Mouse (Mus musculus): Measurements from ENCODE around the gene Pigb. TPM values are rescaled to one million over a fixed set of nuclear protein-coding genes. Genes with fewer than 3 reads are reported as not detected.
A peak's percentile ranks its signal among the peaks of the same experiment; 100 is the strongest.

The Pigb gene
- polyA plus RNA-seq, 1 experiment from 2014 or later = 13.2 TPM

GRCm38 (mm10) chr9:73050606-73051005, 10.4 kb upstream of the Pigb start:
- H3K27ac ChIP-seq = no peak overlapping the region
- 69% methylated on average over 8 of the region's 8 CpGs for WGBS
- DNase-seq (ENCODE audit: low spot score) = no peak
- ATAC-seq (ENCODE audit: low FRiP score) = no peak
- H3K9ac ChIP-seq = no peak overlapping the region
- H3K27me3 ChIP-seq (ENCODE audit: control insufficient read depth, insufficient read depth, low read length) = no peaks in the 10 kb centered on the region
- H3K36me3 ChIP-seq (replicated peaks; ENCODE audit: control insufficient read depth, insufficient read depth) = no peaks in the 10 kb centered on the region
- H3K9me3 ChIP-seq (ENCODE audit: control insufficient read depth, low read length) = no peaks in the 10 kb centered on the region
- no peak overlapping the region for H3K4me2 ChIP-seq (replicated peaks)
- 0 out of 2 replicates have a peak, but pooled peaks cover 6% of the 10 kb centered on the region for H3K4me1 ChIP-seq (replicated peaks; ENCODE audit: control insufficient read depth, insufficient read depth, low read length)
- H3K4me3 ChIP-seq (replicated peaks; ENCODE audit: low read length) = no peak overlapping the region

- 70% methylated on average over 5 of the region's 5 CpGs for WGBS
- H3K4me3 ChIP-seq (replicated peaks; ENCODE audit: low read length) = no peak overlapping the region
- no peaks in the 10 kb centered on the region for H3K9me3 ChIP-seq (ENCODE audit: control insufficient read depth, low read length)
- 0 out of 2 replicates have a peak, but pooled peaks cover 3% of the 10 kb centered on the region for H3K27me3 ChIP-seq (ENCODE audit: control insufficient read depth, insufficient read depth, low read length)
- no peaks in the 10 kb centered on the region for H3K36me3 ChIP-seq (replicated peaks; ENCODE audit: control insufficient read depth, insufficient read depth)
- H3K27ac ChIP-seq = no peak overlapping the region
- ATAC-seq (ENCODE audit: low FRiP score) (no peak), DNase-seq (ENCODE audit: low spot score) (no peak)
- H3K4me1 ChIP-seq (replicated peaks; ENCODE audit: control insufficient read depth, insufficient read depth, low read length) = peaks cover 13% of the 10 kb centered on the region; the same call in 1 of the 2 replicates
- H3K9ac ChIP-seq = no peak overlapping the region
- no peak overlapping the region for H3K4me2 ChIP-seq (replicated peaks)
These were observed 9.7 kb upstream of the Pigb start for GRCm38 (mm10) chr9:73049833-73050232.

- H3K4me2 ChIP-seq (replicated peaks) = no peak overlapping the region
- no peaks in the 10 kb centered on the region for H3K9me3 ChIP-seq (ENCODE audit: control insufficient read depth, low read length)
- H3K4me1 ChIP-seq (replicated peaks; ENCODE audit: control insufficient read depth, insufficient read depth, low read length) = peaks cover 14% of the 10 kb centered on the region; the same call in 1 of the 2 replicates
- 22% methylated on average over 4 of the region's 4 CpGs for WGBS
- no peaks in the 10 kb centered on the region for H3K36me3 ChIP-seq (replicated peaks; ENCODE audit: control insufficient read depth, insufficient read depth)
- no peak overlapping the region for H3K4me3 ChIP-seq (replicated peaks; ENCODE audit: low read length)
- no peak overlapping the region for H3K27ac ChIP-seq
- DNase-seq (ENCODE audit: low spot score) (no peak), ATAC-seq (ENCODE audit: low FRiP score) (no peak)
- H3K9ac ChIP-seq = no peak overlapping the region
- 0 out of 2 replicates have a peak, but pooled peaks cover 3% of the 10 kb centered on the region for H3K27me3 ChIP-seq (ENCODE audit: control insufficient read depth, insufficient read depth, low read length)
These were observed 8.7 kb upstream of the Pigb start for GRCm38 (mm10) chr9:73048927-73049326.

GRCm38 (mm10) chr9:73047906-73048305, 7.7 kb upstream of the Pigb start:
- H3K36me3 ChIP-seq (replicated peaks; ENCODE audit: control insufficient read depth, insufficient read depth) = no peaks in the 10 kb centered on the region
- no peak for DNase-seq (ENCODE audit: low spot score)
- WGBS = 95% methylated on average over 2 of the region's 2 CpGs

GRCm38 (mm10) chr9:73045711-73046110, 5.5 kb upstream of the Pigb start:
- peak overlapping the region; percentile 64; the same call in 1 of the 2 replicates for H3K9ac ChIP-seq
- H3K4me3 ChIP-seq (replicated peaks; ENCODE audit: low read length) = no peak overlapping the region
- DNase-seq (ENCODE audit: low spot score) (no peak), ATAC-seq (ENCODE audit: low FRiP score) (no peak)
- H3K4me1 ChIP-seq (replicated peaks; ENCODE audit: control insufficient read depth, insufficient read depth, low read length) = peaks cover 11% of the 10 kb centered on the region; the same call in 1 of the 2 replicates
- H3K4me2 ChIP-seq (replicated peaks) = peak overlapping the region; percentile 68; the same call in 1 of the 2 replicates
- no peak overlapping the region for H3K27ac ChIP-seq
- H3K36me3 ChIP-seq (replicated peaks; ENCODE audit: control insufficient read depth, insufficient read depth) = no peaks in the 10 kb centered on the region
- H3K27me3 ChIP-seq (ENCODE audit: control insufficient read depth, insufficient read depth, low read length) = 0 out of 2 replicates have a peak, but pooled peaks cover 3% of the 10 kb centered on the region
- 73% methylated on average over 10 of the region's 10 CpGs for WGBS
- no peaks in the 10 kb centered on the region for H3K9me3 ChIP-seq (ENCODE audit: control insufficient read depth, low read length)

More at GRCm38 (mm10) chr9:73047906-73048305, 7.7 kb upstream of the Pigb start:
- no peak for ATAC-seq (ENCODE audit: low FRiP score)
- Histone ChIP-seq H3K9me3 (ENCODE audit: control insufficient read depth, low read length) (no peaks in the 10 kb centered on the region), H3K27me3 (ENCODE audit: control insufficient read depth, insufficient read depth, low read length) (0 out of 2 replicates have a peak, but pooled peaks cover 3% of the 10 kb centered on the region), H3K27ac (no peak overlapping the region), H3K4me2 (replicated peaks) (no peak overlapping the region), H3K4me3 (replicated peaks; ENCODE audit: low read length) (no peak overlapping the region), H3K4me1 (replicated peaks; ENCODE audit: control insufficient read depth, insufficient read depth, low read length) (peaks cover 14% of the 10 kb centered on the region; the same call in 1 of the 2 replicates), H3K9ac (no peak overlapping the region)

- ATAC-seq (ENCODE audit: low FRiP score) (no peak), DNase-seq (ENCODE audit: low spot score) (no peak)
- Histone ChIP-seq H3K4me2 (replicated peaks) (peak overlapping the region; percentile 68), H3K4me3 (replicated peaks; ENCODE audit: low read length) (peak overlapping the region; percentile 35), H3K9me3 (ENCODE audit: control insufficient read depth, low read length) (no peaks in the 10 kb centered on the region), H3K36me3 (replicated peaks; ENCODE audit: control insufficient read depth, insufficient read depth) (no peaks in the 10 kb centered on the region), H3K9ac (peak overlapping the region; percentile 64), H3K4me1 (replicated peaks; ENCODE audit: control insufficient read depth, insufficient read depth, low read length) (peaks cover 14% of the 10 kb centered on the region), H3K27me3 (ENCODE audit: control insufficient read depth, insufficient read depth, low read length) (0 out of 2 replicates have a peak, but pooled peaks cover 3% of the 10 kb centered on the region), H3K27ac (no peak overlapping the region)
- 13% methylated on average over 7 of the region's 7 CpGs for WGBS
These were observed 5.0 kb upstream of the Pigb start for GRCm38 (mm10) chr9:73045204-73045603.

GRCm38 (mm10) chr9:73044146-73045079, 4.2 kb upstream of the Pigb start, which contains the start of gene Rab27a:
Gene Rab27a, plus strand, starts transcription at chr9:73044854.
- H3K4me2 ChIP-seq (replicated peaks) = peak within 1 kb of the TSS; percentile 68
- peaks cover 17% of the 10 kb centered on the region for H3K4me1 ChIP-seq (replicated peaks; ENCODE audit: control insufficient read depth, insufficient read depth, low read length)
- ATAC-seq (ENCODE audit: low FRiP score) (peak; percentile 58), DNase-seq (ENCODE audit: low spot score) (peak; percentile 82)
- H3K4me3 ChIP-seq (replicated peaks; ENCODE audit: low read length) = peak within 1 kb of the TSS; percentile 35
- H3K9ac ChIP-seq = peak within 1 kb of the TSS; percentile 64
- H3K27me3 ChIP-seq (ENCODE audit: control insufficient read depth, insufficient read depth, low read length) = 0 out of 2 replicates have a peak, but pooled peaks cover 3% of the 10 kb centered on the region
- no peak within 1 kb of the TSS for H3K27ac ChIP-seq
- H3K36me3 ChIP-seq (replicated peaks; ENCODE audit: control insufficient read depth, insufficient read depth) = no peaks in the 10 kb centered on the region
- 2% methylated on average over 41 of the region's 41 CpGs for WGBS
- no peaks in the 10 kb centered on the region for H3K9me3 ChIP-seq (ENCODE audit: control insufficient read depth, low read length)

GRCm38 (mm10) chr9:73039222-73039945, 794 bp downstream of the Pigb start:
- under 1% methylated on average over 49 of the region's 49 CpGs for WGBS
- peak overlapping the region; percentile 59 for H3K4me3 ChIP-seq (replicated peaks; ENCODE audit: low read length)
- ATAC-seq (ENCODE audit: low FRiP score) = peak; percentile 90

GRCm38 (mm10) chr9:73033406-73033805, 6.8 kb downstream of the Pigb start:
- H3K9ac ChIP-seq = no peak overlapping the region
- WGBS = 92% methylated on average over 1 of the region's 1 CpGs
- no peak for DNase-seq (ENCODE audit: low spot score)
- H3K4me1 ChIP-seq (replicated peaks; ENCODE audit: control insufficient read depth, insufficient read depth, low read length) = peaks cover 1% of the 10 kb centered on the region; the same call in 1 of the 2 replicates
- no peaks in the 10 kb centered on the region for H3K27me3 ChIP-seq (ENCODE audit: control insufficient read depth, insufficient read depth, low read length)
- H3K9me3 ChIP-seq (ENCODE audit: control insufficient read depth, low read length) = no peaks in the 10 kb centered on the region
- ATAC-seq (ENCODE audit: low FRiP score) = no peak
- H3K27ac ChIP-seq = no peak overlapping the region
- H3K36me3 ChIP-seq (replicated peaks; ENCODE audit: control insufficient read depth, insufficient read depth) = peaks cover 54% of the 10 kb centered on the region
- no peak overlapping the region for H3K4me2 ChIP-seq (replicated peaks)
- H3K4me3 ChIP-seq (replicated peaks; ENCODE audit: low read length) = no peak overlapping the region

More at GRCm38 (mm10) chr9:73039222-73039945, 794 bp downstream of the Pigb start:
- Histone ChIP-seq H3K27me3 (ENCODE audit: control insufficient read depth, insufficient read depth, low read length) (no peaks in the 10 kb centered on the region), H3K4me2 (replicated peaks) (peak overlapping the region; percentile 93), H3K4me1 (replicated peaks; ENCODE audit: control insufficient read depth, insufficient read depth, low read length) (peaks cover 17% of the 10 kb centered on the region), H3K27ac (peak overlapping the region; percentile 90), H3K9ac (peak overlapping the region; percentile 80), H3K36me3 (replicated peaks; ENCODE audit: control insufficient read depth, insufficient read depth) (peaks cover 15% of the 10 kb centered on the region; the same call in 1 of the 2 replicates), H3K9me3 (ENCODE audit: control insufficient read depth, low read length) (no peaks in the 10 kb centered on the region)
- peak; percentile 91 for DNase-seq (ENCODE audit: low spot score)

Measured in hindbrain, embryonic 14.5 days (tissue).